In the genomic region with DNA sequence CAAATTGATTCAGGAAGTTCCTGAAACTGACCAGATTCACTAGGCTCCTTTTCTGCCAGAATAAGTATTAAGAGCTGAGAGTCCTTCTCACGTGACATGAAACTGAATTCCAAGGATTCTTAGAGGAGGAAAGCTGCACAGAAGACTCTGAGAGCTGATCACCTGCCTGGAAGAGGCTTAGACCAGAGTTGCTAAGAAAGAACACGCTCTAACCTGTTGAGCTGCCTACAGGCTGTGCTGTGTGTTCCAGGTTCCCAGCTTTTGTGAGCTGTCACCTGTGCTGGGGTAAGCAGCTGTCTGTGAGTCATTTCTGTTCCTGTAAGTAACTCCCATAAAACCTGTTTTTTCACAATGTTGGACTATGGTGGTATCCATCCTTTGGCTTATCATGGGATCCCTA, we compare ENCODE assay signal across 40 mouse cellular contexts. TPM values are rescaled to one million over a fixed set of nuclear protein-coding genes. Genes with fewer than 3 reads are reported as not detected.
"Had no signal": no experiment of that assay in that cellular context is flagged by ENCODE, and none has a peak within 500 bp of the region (broad histone marks: within the 10 kb centered on the region; RNA-seq: fewer than 3 reads in every experiment).

No protein-coding gene starts in this region.

- H3K4me2 ChIP-seq: heart, embryonic 11.5 days; heart, embryonic 12.5 days; heart, embryonic 13.5 days; heart, embryonic 15.5 days; hindbrain, embryonic 12.5 days; hindbrain, embryonic 13.5 days; hindbrain, embryonic 14.5 days; hindbrain, embryonic 15.5 days; intestine, embryonic 15.5 days; kidney, embryonic 15.5 days had no signal

- H3K4me3 ChIP-seq: heart, embryonic 10.5 days; heart, embryonic 12.5 days; heart, embryonic 13.5 days; heart, embryonic 15.5 days; hindbrain, embryonic 10.5 days; hindbrain, embryonic 12.5 days; hindbrain, embryonic 13.5 days; hindbrain, embryonic 15.5 days; intestine, embryonic 15.5 days; kidney, embryonic 15.5 days; layer of hippocampus, adult 2 months had no signal

- DNase-seq: heart, postnatal 10 days; heart, postnatal 14 days; heart, postnatal 36 days; heart, postnatal 4 days; kidney, adult 11 months; kidney, adult 18-20 months; kidney, adult 2 months; kidney, adult 8-10 months; kidney, adult 9 months; kidney, postnatal 10 days; kidney, postnatal 14 days; kidney, postnatal 25 days; kidney, postnatal 36 days; kidney, postnatal 4 days; layer of hippocampus, adult 9-11 months; layer of hippocampus, postnatal 36 days had no signal

- H3K27ac ChIP-seq: heart, embryonic 10.5 days; heart, embryonic 13.5 days; heart, embryonic 15.5 days; hindbrain, embryonic 10.5 days; hindbrain, embryonic 12.5 days; hindbrain, embryonic 13.5 days; hindbrain, embryonic 14.5 days; hindbrain, embryonic 15.5 days; hindbrain, postnatal 0 days; intestine, embryonic 15.5 days; kidney, embryonic 15.5 days; kidney, postnatal 0 days; layer of hippocampus, adult 2 months had no signal

- H3K9ac ChIP-seq: heart, embryonic 12.5 days; heart, embryonic 13.5 days; heart, embryonic 15.5 days; hindbrain, embryonic 12.5 days; hindbrain, embryonic 13.5 days; hindbrain, embryonic 14.5 days; hindbrain, embryonic 15.5 days; intestine, embryonic 15.5 days; kidney, embryonic 15.5 days had no signal

- H3K4me1 ChIP-seq: intestine, embryonic 15.5 days; kidney, embryonic 15.5 days had no signal

- H3K9me3 ChIP-seq: heart, embryonic 15.5 days; hindbrain, embryonic 15.5 days; intestine, embryonic 15.5 days; kidney, embryonic 15.5 days had no signal

- ATAC-seq: hindbrain, embryonic 16.5 days; hindbrain, postnatal 0 days; inflammation-experienced regulatory T-cells, adult 6 months; intestine, embryonic 15.5 days; intestine, embryonic 16.5 days; intestine, postnatal 0 days had no signal

- H3K27me3 ChIP-seq: heart, embryonic 12.5 days; heart, embryonic 13.5 days; heart, embryonic 15.5 days; hindbrain, embryonic 12.5 days; hindbrain, embryonic 13.5 days; hindbrain, embryonic 15.5 days; intestine, embryonic 15.5 days; kidney, embryonic 15.5 days had no signal

RNA-seq across cellular contexts. Expression of a gene that starts 40.9 kb away (rescaled TPM):
- polyA plus RNA-seq: heart, embryonic 10.5 days; heart, embryonic 12.5 days; heart, embryonic 13.5 days; heart, embryonic 14.5 days; heart, embryonic 15.5 days; heart, embryonic 16.5 days; heart, postnatal 0 days; hindbrain, embryonic 10.5 days; hindbrain, embryonic 11.5 days; hindbrain, embryonic 12.5 days; hindbrain, embryonic 13.5 days; hindbrain, embryonic 14.5 days; hindbrain, embryonic 15.5 days; hindbrain, embryonic 16.5 days; inflammation-experienced regulatory T-cells, adult 6 months; intestine, embryonic 14.5 days; intestine, embryonic 15.5 days; intestine, embryonic 16.5 days; intestine, postnatal 0 days had no signal
